Mouse (Mus musculus) lung, postnatal 0 days (tissue): ENCODE results near the gene Hdac9. TPM values are rescaled to one million over a fixed set of nuclear protein-coding genes. Genes with fewer than 3 reads are reported as not detected.
"Not testable (repeated sequence)": the region's sequence is repeated elsewhere in the genome, so short reads cannot be mapped to it uniquely, and the experiment has no call there.

Source experiments
- ATAC-seq: fragments of 200-750 bp; cut with Nextera tagmentation; 2 replicates; pipeline ENCODE4 v1.8.0; 2017; ENCODE audit warnings: moderate library complexity
- DNase-seq: peaks from one replicate; pipeline ENCODE4 v3.0.0-alpha.2; 2016; ENCODE audit warnings: low spot score
- H3K27ac ChIP-seq: fragments of 300-500 bp; sonication (generic); 2 replicates; pipeline ENCODE4 v1.5.1; 2014; ENCODE audit warnings: antibody characterized with exemption, mild to moderate bottlenecking, low read length, mixed read lengths
- H3K27me3 ChIP-seq: fragments of 300-500 bp; sonication (generic); replicated peaks from 2 replicates; pipeline ENCODE4 v1.6.1; 2014; ENCODE audit warnings: low read length, mixed read lengths; ENCODE audit not compliant: insufficient read depth
- H3K36me3 ChIP-seq: fragments of 300-500 bp; sonication (generic); 2 replicates; pipeline ENCODE4 v1.6.1; 2014; ENCODE audit warnings: low read length, mixed read lengths; ENCODE audit not compliant: insufficient read depth
- H3K4me1 ChIP-seq: fragments of 300-500 bp; sonication (generic); 2 replicates; pipeline ENCODE4 v1.6.1; 2014; ENCODE audit warnings: antibody characterized with exemption, low read depth, low read length, mixed read lengths; ENCODE audit not compliant: insufficient read depth
- H3K4me2 ChIP-seq: fragments of 300-500 bp; sonication (generic); replicated peaks from 2 replicates; pipeline ENCODE4 v1.6.1; 2014; ENCODE audit warnings: low read depth, mild to moderate bottlenecking, low read length, moderate library complexity, mixed read lengths
- H3K4me3 ChIP-seq: fragments of 300-500 bp; sonication (generic); 2 replicates; pipeline ENCODE4 v1.5.1; 2014; ENCODE audit warnings: low read depth, low read length
- H3K9ac ChIP-seq: fragments of 300-500 bp; sonication (generic); replicated peaks from 2 replicates; pipeline ENCODE4 v1.6.1; 2014; ENCODE audit warnings: low read depth, mild to moderate bottlenecking
- H3K9me3 ChIP-seq: fragments of 300-500 bp; sonication (generic); 2 replicates; pipeline ENCODE4 v1.6.1; 2016; ENCODE audit warnings: low read length, mixed read lengths
- CTCF ChIP-seq: IDR thresholded peaks from 2 replicates; pipeline ENCODE4 v1.5.1; 2016; ENCODE audit warnings: antibody characterized with exemption, mild to moderate bottlenecking
- EP300 ChIP-seq: IDR thresholded peaks from 2 replicates; pipeline ENCODE4 v1.6.1; 2016; ENCODE audit warnings: antibody characterized with exemption, mild to moderate bottlenecking, control low read depth
- WGBS: fragments of 180-500 bp; shearing (Covaris S2); extraction: QIAGEN DNeasy Blood & Tissue Kit; methylation state at CpG from one replicate; pipeline ENCODE4 v1.1.7; 2014; 5-methylcytosine and 5-hydroxymethylcytosine counted together
- polyA plus RNA-seq: library from polyadenylated mRNA; unstranded; fragments of >200 nt; fragmentation: Nextera tagmentation; extraction: Ambion mirVana; gene quantifications from 2 replicates; pipeline ENCODE4 v1.2.1, GENCODE M21; 2015

Gene Hdac9
- polyA plus RNA-seq, 1 experiment from 2014 or later, result 6.0 TPM

DNA sequence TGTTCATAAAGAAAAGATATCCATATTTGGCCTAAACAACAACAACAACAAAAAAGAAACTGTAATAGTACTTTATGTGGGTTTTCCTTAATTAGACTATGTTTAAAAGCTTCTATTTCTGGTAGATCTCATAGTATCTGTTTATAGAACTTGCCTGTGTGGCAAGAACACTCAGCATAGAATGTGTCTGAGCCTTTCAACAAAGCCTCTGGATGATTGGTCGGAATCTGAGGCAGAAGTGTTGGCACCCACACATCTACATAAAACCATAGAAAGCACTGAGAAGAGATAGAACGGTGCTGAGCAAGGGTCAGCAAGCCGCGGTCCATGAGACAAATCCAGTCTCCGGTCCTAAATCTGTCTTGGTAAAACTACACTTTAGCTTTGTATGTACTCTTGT is 464.3 kb downstream of the Hdac9 start:
- Histone ChIP-seq H3K9me3 (no peaks in the 10 kb centered on the region), H3K4me2 (no peak overlapping the region), H3K36me3 (no peaks in the 10 kb centered on the region), H3K4me1 (no peaks in the 10 kb centered on the region), H3K27ac (no peak overlapping the region), H3K4me3 (no peak overlapping the region), H3K27me3 (no peaks in the 10 kb centered on the region), H3K9ac (no peak overlapping the region)
- ATAC-seq (no peak), DNase-seq (no peak)
- TF ChIP-seq CTCF, result no peak
- TF ChIP-seq EP300, result no peak
- 86% methylated on average over 5 of the region's 5 CpGs for WGBS

- H3K4me3 ChIP-seq, result no peak overlapping the region
- H3K4me2 ChIP-seq, result no peak overlapping the region
- WGBS, result 51% methylated on average over 2 of the region's 2 CpGs
- no peak for ATAC-seq
- no peak overlapping the region for H3K27ac ChIP-seq
- no peaks in the 10 kb centered on the region for H3K9me3 ChIP-seq
- H3K27me3 ChIP-seq, result no peaks in the 10 kb centered on the region
- no peak overlapping the region for H3K9ac ChIP-seq
- no peak for DNase-seq
- H3K36me3 ChIP-seq, result no peaks in the 10 kb centered on the region
- TF ChIP-seq CTCF, result peak; percentile 62
- no peak for TF ChIP-seq EP300
- no peaks in the 10 kb centered on the region for H3K4me1 ChIP-seq
Measured at GRCm38 (mm10) chr12:34451198-34451597, 465.7 kb downstream of the Hdac9 start.

GRCm38 (mm10) chr12:34444724-34445123 is 472.2 kb downstream of the Hdac9 start:
- 91% methylated on average over 1 of the region's 1 CpGs for WGBS
- ATAC-seq, H3K4me3 ChIP-seq, H3K36me3 ChIP-seq, H3K9ac ChIP-seq, H3K9me3 ChIP-seq, DNase-seq, H3K27ac ChIP-seq, H3K4me1 ChIP-seq, H3K4me2 ChIP-seq, H3K27me3 ChIP-seq: not testable (repeated sequence)

DNA sequence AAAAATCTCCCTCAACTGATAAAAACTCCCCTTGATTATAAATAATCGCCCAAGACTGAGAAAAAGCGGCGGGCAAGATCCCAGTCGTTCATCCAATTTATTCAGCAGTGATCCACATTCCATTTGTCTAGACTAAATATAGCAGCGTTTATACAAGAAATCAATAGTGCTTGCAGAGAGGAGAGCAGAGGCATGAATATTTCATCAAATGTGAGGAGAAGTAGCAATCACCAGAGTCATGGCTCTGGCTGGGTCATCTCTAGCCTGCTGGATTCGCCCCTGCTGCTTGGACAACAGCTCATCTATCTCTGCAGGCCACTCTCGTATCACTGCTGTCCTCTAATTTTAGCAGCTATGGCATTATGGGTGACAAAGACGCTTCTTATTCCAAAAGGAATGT is 476.0 kb downstream of the Hdac9 start:
- H3K9me3 ChIP-seq, result no peaks in the 10 kb centered on the region
- no peak overlapping the region for H3K27ac ChIP-seq
- ATAC-seq (no peak), DNase-seq (no peak)
- H3K4me2 ChIP-seq, result no peak overlapping the region
- 43% methylated on average over 8 of the region's 8 CpGs for WGBS
- no peaks in the 10 kb centered on the region for H3K27me3 ChIP-seq
- H3K4me3 ChIP-seq, result no peak overlapping the region
- no peak overlapping the region for H3K9ac ChIP-seq
- TF ChIP-seq EP300, result no peak
- no peak for TF ChIP-seq CTCF
- H3K36me3 ChIP-seq, result no peaks in the 10 kb centered on the region
- H3K4me1 ChIP-seq, result no peaks in the 10 kb centered on the region

GRCm38 (mm10) chr12:34432919-34433318 is 484.0 kb downstream of the Hdac9 start:
- Histone ChIP-seq H3K4me1 (no peaks in the 10 kb centered on the region), H3K27ac (no peak overlapping the region), H3K9me3 (no peaks in the 10 kb centered on the region), H3K4me3 (no peak overlapping the region), H3K9ac (no peak overlapping the region), H3K27me3 (no peaks in the 10 kb centered on the region), H3K36me3 (no peaks in the 10 kb centered on the region), H3K4me2 (no peak overlapping the region)
- DNase-seq (peak; percentile 6), ATAC-seq (no peak)
- no peak for TF ChIP-seq CTCF
- TF ChIP-seq EP300, result no peak
- WGBS, result 49% methylated on average over 6 of the region's 6 CpGs

DNA sequence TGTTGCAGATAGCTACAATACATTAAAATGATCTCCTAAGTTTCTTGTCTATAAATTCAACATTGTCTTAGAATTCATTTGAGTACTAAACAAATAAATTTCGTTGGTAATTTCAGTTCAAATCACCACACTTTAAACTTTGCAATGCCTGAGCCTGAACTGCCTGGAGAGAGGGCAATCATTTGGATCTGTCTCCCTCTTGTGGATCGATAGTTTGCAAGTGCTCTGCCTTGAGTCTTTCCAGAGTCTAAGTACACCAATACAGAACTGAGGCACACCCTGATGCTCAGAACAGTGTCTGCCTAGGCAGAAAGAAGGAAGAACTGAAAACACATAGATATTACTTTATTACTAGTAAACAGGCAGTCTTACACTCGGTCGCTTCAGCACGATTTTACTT is 484.4 kb downstream of the Hdac9 start:
- Histone ChIP-seq H3K9ac (no peak overlapping the region), H3K9me3 (no peaks in the 10 kb centered on the region), H3K36me3 (no peaks in the 10 kb centered on the region), H3K27me3 (no peaks in the 10 kb centered on the region), H3K4me3 (no peak overlapping the region), H3K4me2 (no peak overlapping the region), H3K4me1 (no peaks in the 10 kb centered on the region), H3K27ac (no peak overlapping the region)
- ATAC-seq (no peak), DNase-seq (peak; percentile 34)
- 42% methylated on average over 5 of the region's 5 CpGs for WGBS
- peak; percentile 71 for TF ChIP-seq CTCF
- TF ChIP-seq EP300, result no peak

DNA sequence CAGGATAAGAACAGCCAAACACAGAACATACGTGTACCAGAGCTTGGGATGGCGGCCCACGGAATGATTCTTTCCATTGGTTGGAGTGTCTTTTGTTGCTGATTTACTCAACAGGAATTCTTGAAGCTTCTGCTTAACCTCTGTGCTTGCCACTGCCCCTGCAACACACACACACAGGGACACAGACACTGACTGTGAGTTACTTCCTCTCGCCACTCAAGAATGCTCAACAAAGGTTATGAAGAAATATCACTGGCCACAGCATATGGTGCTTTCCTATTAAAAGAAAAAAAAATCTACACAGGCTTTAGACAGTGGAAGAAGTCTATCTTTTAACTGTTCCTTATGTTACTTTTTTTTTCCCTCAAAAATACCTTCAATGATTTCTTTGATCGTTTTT is 485.1 kb downstream of the Hdac9 start:
- DNase-seq (peak; percentile 20), ATAC-seq (no peak)
- no peaks in the 10 kb centered on the region for H3K4me1 ChIP-seq
- WGBS, result 84% methylated on average over 5 of the region's 5 CpGs
- no peak overlapping the region for H3K9ac ChIP-seq
- no peaks in the 10 kb centered on the region for H3K27me3 ChIP-seq
- no peaks in the 10 kb centered on the region for H3K36me3 ChIP-seq
- H3K9me3 ChIP-seq, result no peaks in the 10 kb centered on the region
- no peak for TF ChIP-seq EP300
- no peak for TF ChIP-seq CTCF
- H3K4me2 ChIP-seq, result no peak overlapping the region
- no peak overlapping the region for H3K4me3 ChIP-seq
- no peak overlapping the region for H3K27ac ChIP-seq
